In genomic region chr7:96609854-96610586, GRCm38 (mm10) we compare ENCODE assay signal across 14 mouse cellular contexts.
DNase-seq lines count a peak whose midpoint lies in the region; ATAC-seq and TF ChIP-seq lines count a peak whose summit lies in the region.
"Had no signal": no experiment of that assay in that cellular context is flagged by ENCODE, and none has a peak within 500 bp of the region (broad histone marks: within the 10 kb centered on the region; RNA-seq: fewer than 3 reads in every experiment).

No protein-coding gene starts in this region.

- DNase-seq in embryo, embryonic 11 days = peak; percentile 51
- DNase-seq in embryo, embryonic 10 days (ENCODE audit: low spot score) = no peak
- no peak for DNase-seq in kidney, adult 11 months
- DNase-seq in ES-CJ7 (ENCODE audit: low read depth, low spot score) = peak; percentile 7
- peak; percentile 68 for DNase-seq in limb, embryonic 14.5 days (ENCODE audit: low spot score)
- DNase-seq in urinary bladder, postnatal 10 days (ENCODE audit: low spot score) = no peak
- no peak for DNase-seq in spleen, postnatal 10 days (ENCODE audit: low spot score in 2 of 2)
- DNase-seq: adrenal gland, postnatal 25 days; forebrain, postnatal 0 days; heart, postnatal 14 days; lung, postnatal 36 days had no signal

- no peak overlapping the region for H3K4me3 ChIP-seq in kidney, embryonic 16.5 days (ENCODE audit: low read length)
- H3K4me3 ChIP-seq in limb, embryonic 14.5 days (replicated peaks; ENCODE audit: low read length) = no peak overlapping the region
- H3K4me3 ChIP-seq: midbrain, embryonic 15.5 days had no signal

- peak overlapping the region; percentile 3; the same call in 1 of the 2 replicates for H3K9ac ChIP-seq in kidney, embryonic 16.5 days (replicated peaks; ENCODE audit: low read length)
- no peak overlapping the region for H3K9ac ChIP-seq in limb, embryonic 14.5 days (ENCODE audit: low read depth, low read length, severe bottlenecking)
- H3K9ac ChIP-seq: forebrain, postnatal 0 days; liver, embryonic 14.5 days; midbrain, embryonic 15.5 days had no signal

- H3K4me1 ChIP-seq in kidney, embryonic 16.5 days (ENCODE audit: insufficient read depth, low read length) = peaks cover 9% of the 10 kb centered on the region
- H3K4me1 ChIP-seq in limb, embryonic 14.5 days (ENCODE audit: control insufficient read depth, insufficient read depth, low read length) = peaks cover 13% of the 10 kb centered on the region
- H3K4me1 ChIP-seq: midbrain, embryonic 15.5 days had no signal

- H3K36me3 ChIP-seq in kidney, embryonic 16.5 days (ENCODE audit: insufficient read depth, low read length) = no peaks in the 10 kb centered on the region
- H3K36me3 ChIP-seq in limb, embryonic 14.5 days (ENCODE audit: control insufficient read depth, insufficient read depth, low read length) = no peaks in the 10 kb centered on the region
- H3K36me3 ChIP-seq: midbrain, embryonic 15.5 days had no signal

- peak overlapping the region; percentile 11; the same call in 1 of the 2 replicates for H3K4me2 ChIP-seq in kidney, embryonic 16.5 days (replicated peaks; ENCODE audit: low read depth, low read length)
- peak overlapping the region; percentile 13 for H3K4me2 ChIP-seq in limb, embryonic 14.5 days (replicated peaks; ENCODE audit: low read depth, low read length, severe bottlenecking)
- H3K4me2 ChIP-seq: midbrain, embryonic 15.5 days had no signal

- H3K27me3 ChIP-seq in kidney, embryonic 16.5 days (ENCODE audit: insufficient read depth, low read length) = no peaks in the 10 kb centered on the region
- H3K27me3 ChIP-seq in limb, embryonic 14.5 days (ENCODE audit: control insufficient read depth, insufficient read depth, low read length) = no peaks in the 10 kb centered on the region
- H3K27me3 ChIP-seq: midbrain, embryonic 15.5 days had no signal

- H3K27ac ChIP-seq in kidney, embryonic 16.5 days (ENCODE audit: low read length) = peak overlapping the region; percentile 54
- H3K27ac ChIP-seq in limb, embryonic 14.5 days (replicated peaks; ENCODE audit: low read depth, low read length) = peak overlapping the region; percentile 73
- H3K27ac ChIP-seq: liver, embryonic 14.5 days; midbrain, embryonic 15.5 days had no signal

- no peaks in the 10 kb centered on the region for H3K9me3 ChIP-seq in kidney, embryonic 16.5 days (ENCODE audit: low read length)
- H3K9me3 ChIP-seq in limb, embryonic 14.5 days (ENCODE audit: control insufficient read depth, low read length) = no peaks in the 10 kb centered on the region
- H3K9me3 ChIP-seq: midbrain, embryonic 15.5 days had no signal

- no peak for TF ChIP-seq POLR2A in limb, embryonic 14.5 days (IDR thresholded peaks at IDR 0.05; ENCODE audit: borderline replicate concordance, extremely low read depth, insufficient read depth, insufficient read length)

- peak; percentile 42; the same call in 1 of the 2 replicates for ATAC-seq in kidney, embryonic 16.5 days (ENCODE audit: low FRiP score, low TSS enrichment)
- ATAC-seq in limb, embryonic 14.5 days (ENCODE audit: low FRiP score, low read depth) = peak; percentile 81
- ATAC-seq: forebrain, postnatal 0 days; midbrain, embryonic 15.5 days had no signal

- WGBS in kidney, embryonic 16.5 days = 7% methylated on average over 10 of the region's 10 CpGs
- 10% methylated on average over 10 of the region's 10 CpGs for WGBS in limb, embryonic 14.5 days

Comparison
In these comparisons a context has a peak if more than half of its experiments do, and no peak if none do; other contexts are left out.
1. DNase-seq: peak in embryo, embryonic 11 days (single experiment), ES-CJ7 (single experiment) and limb, embryonic 14.5 days (single experiment); none in embryo, embryonic 10 days (single experiment), kidney, adult 11 months (single experiment), urinary bladder, postnatal 10 days (single experiment) and spleen, postnatal 10 days (0 of 2).